Mouse (Mus musculus): Measurements from ENCODE around the gene Bcl6b.

Gene Bcl6b

GRCm38 (mm10) chr11:70212423-70212822, 17.2 kb downstream of the Bcl6b start, which contains the start of gene Slc16a11:
Slc16a11 (plus strand) TSS chr11:70212752.
- peak; percentile 70 for DNase-seq (ENCODE audit: low read depth)

GRCm38 (mm10) chr11:70211972-70212371, 17.6 kb downstream of the Bcl6b start:
- no peak for DNase-seq (ENCODE audit: low read depth)

- DNase-seq (ENCODE audit: low read depth): peak; percentile 71
These were observed 18.9 kb downstream of the Bcl6b start for GRCm38 (mm10) chr11:70210681-70211080.

GRCm38 (mm10) chr11:70208778-70209388, 20.7 kb downstream of the Bcl6b start:
- DNase-seq (ENCODE audit: low read depth): no peak

GRCm38 (mm10) chr11:70207283-70207682, 22.3 kb downstream of the Bcl6b start:
- no peak for DNase-seq (ENCODE audit: low read depth)

GRCm38 (mm10) chr11:70206801-70207200, 22.8 kb downstream of the Bcl6b start:
- no peak for DNase-seq (ENCODE audit: low read depth)

GRCm38 (mm10) chr11:70201691-70202090, 27.9 kb downstream of the Bcl6b start:
- peak; percentile 93 for DNase-seq (ENCODE audit: low read depth)

- DNase-seq (ENCODE audit: low read depth): peak; percentile 54
These were observed 29.5 kb downstream of the Bcl6b start for GRCm38 (mm10) chr11:70200036-70200608.

- DNase-seq (ENCODE audit: low read depth): no peak
These were observed 30.5 kb downstream of the Bcl6b start for GRCm38 (mm10) chr11:70199107-70199506.

GRCm38 (mm10) chr11:70198332-70198731, 31.3 kb downstream of the Bcl6b start:
- DNase-seq (ENCODE audit: low read depth): peak; percentile 94

GRCm38 (mm10) chr11:70193354-70194285, 36.0 kb downstream of the Bcl6b start:
- peak; percentile 68 for DNase-seq (ENCODE audit: low read depth)

- DNase-seq (ENCODE audit: low read depth): peak; percentile 77
These were observed 37.4 kb downstream of the Bcl6b start for GRCm38 (mm10) chr11:70192157-70192556.

GRCm38 (mm10) chr11:70191188-70191587, 38.4 kb downstream of the Bcl6b start:
- DNase-seq (ENCODE audit: low read depth): peak; percentile 46

- DNase-seq (ENCODE audit: low read depth): peak; percentile 93
These were observed 40.1 kb downstream of the Bcl6b start for GRCm38 (mm10) chr11:70189319-70190134.

- no peak for DNase-seq (ENCODE audit: low read depth)
These were observed 44.5 kb downstream of the Bcl6b start for GRCm38 (mm10) chr11:70185120-70185519.

- no peak for DNase-seq (ENCODE audit: low read depth)
These were observed 49.1 kb downstream of the Bcl6b start for GRCm38 (mm10) chr11:70180496-70180895.

- peak; percentile 67 for DNase-seq (ENCODE audit: low read depth)
These were observed 50.2 kb downstream of the Bcl6b start for GRCm38 (mm10) chr11:70179401-70179800.

- DNase-seq (ENCODE audit: low read depth): no peak
These were observed 50.8 kb downstream of the Bcl6b start for GRCm38 (mm10) chr11:70178756-70179155.

GRCm38 (mm10) chr11:70178311-70178710, 51.3 kb downstream of the Bcl6b start:
- DNase-seq (ENCODE audit: low read depth): no peak

- peak; percentile 38 for DNase-seq (ENCODE audit: low read depth)
These were observed 52.0 kb downstream of the Bcl6b start for GRCm38 (mm10) chr11:70177647-70178046.

GRCm38 (mm10) chr11:70174491-70174890, 55.1 kb downstream of the Bcl6b start:
- no peak for DNase-seq (ENCODE audit: low read depth)
